Mouse (Mus musculus) T-helper 2 cell (primary cell): ENCODE results near the gene Rps2.
"Not testable (repeated sequence)": the region's sequence is repeated elsewhere in the genome, so short reads cannot be mapped to it uniquely, and the experiment has no call there.

Source experiments
- in situ Hi-C: fragments of 300-600 bp; cut with MboI, MseI; formaldehyde crosslinking; loops from one replicate; pipeline ENCODE4 v1.15.1; 2025; ENCODE audit warnings: high pct_unique_total_duplicates

Gene Rps2

GRCm38 (mm10) chr17:24717943-24718342, at the start of gene Rps2, which contains the start of gene Rnf151:
Rps2 (plus strand) TSS chr17:24718116.
Rnf151 (minus strand) TSS chr17:24718063.
- in situ Hi-C loops: no loop called here

DNA sequence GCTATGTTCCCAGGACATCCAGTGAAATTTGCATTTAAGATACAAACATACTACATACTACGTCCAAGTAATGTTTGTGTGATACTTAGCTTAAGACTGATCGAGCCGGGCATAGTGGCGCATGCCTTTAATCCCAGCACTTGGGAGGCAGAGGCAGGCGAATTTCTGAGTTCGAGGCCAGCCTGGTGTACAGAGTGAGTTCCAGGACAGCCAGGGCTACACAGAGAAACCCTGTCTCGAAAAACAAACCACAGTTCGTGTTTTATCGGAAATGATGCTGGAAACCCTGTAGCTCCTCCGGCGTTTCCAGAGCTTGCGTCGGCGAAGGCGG, 48.7 kb upstream of the Rps2 start:
- in situ Hi-C loops: not testable (repeated sequence)

GRCm38 (mm10) chr17:24669545-24670245, 48.2 kb upstream of the Rps2 start, which contains the start of gene Zfp598:
Zfp598 (plus strand) TSS chr17:24669687.
- in situ Hi-C loops: no loop called here

DNA sequence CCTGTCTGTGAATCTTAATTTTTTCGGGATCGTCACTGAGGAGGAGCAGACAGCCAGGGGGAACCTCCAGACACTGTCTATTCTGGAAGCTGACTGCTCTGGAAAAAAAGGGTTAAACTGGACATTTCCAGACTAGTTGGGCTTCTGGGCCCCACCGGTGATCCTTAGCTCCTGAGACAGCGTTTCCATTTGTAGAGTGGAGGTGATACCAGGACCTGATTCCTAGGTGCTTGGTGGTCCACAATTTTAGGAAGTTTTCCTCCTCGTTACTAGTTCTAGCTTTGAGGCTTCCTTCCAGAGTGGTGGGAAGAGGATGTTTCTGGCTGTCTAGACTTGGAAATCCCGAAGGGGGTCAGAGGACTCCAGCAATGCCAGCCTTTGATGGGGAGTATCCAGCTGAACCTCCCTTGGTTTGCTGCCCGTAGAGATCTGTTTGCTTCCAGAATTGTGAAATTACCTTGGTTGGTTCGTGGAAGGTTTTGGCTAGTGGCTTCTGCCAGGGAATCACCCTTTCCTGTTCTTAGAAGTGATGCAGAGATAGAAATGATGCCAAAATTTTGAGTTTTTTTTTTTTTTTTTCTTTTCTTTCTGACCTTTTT, 47.6 kb upstream of the Rps2 start:
- in situ Hi-C loops: no loop called here

GRCm38 (mm10) chr17:24671346-24671745, 46.6 kb upstream of the Rps2 start:
- in situ Hi-C loops: no loop called here

DNA sequence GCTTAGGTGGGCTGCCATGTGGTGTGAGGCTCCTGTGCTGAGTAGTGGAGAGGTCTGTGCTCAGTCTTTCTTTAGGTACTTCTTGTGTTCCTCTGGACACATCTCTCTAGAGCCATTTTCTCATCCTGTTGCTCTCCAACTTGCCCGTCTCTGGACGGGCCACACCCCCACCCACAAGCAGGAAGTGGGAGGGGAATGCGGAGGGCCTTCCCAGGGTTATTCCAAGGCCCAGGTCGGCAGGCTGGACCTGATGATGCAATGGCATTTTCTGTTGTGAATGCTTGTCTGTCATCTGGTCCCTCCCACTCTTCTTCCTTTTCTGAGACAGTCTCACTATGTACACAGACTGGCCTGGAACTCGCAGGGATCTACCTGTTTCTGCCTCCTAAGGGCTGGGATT, 45.8 kb upstream of the Rps2 start:
- in situ Hi-C loops: no loop called here

GRCm38 (mm10) chr17:24674277-24674676, 43.6 kb upstream of the Rps2 start:
- in situ Hi-C loops: no loop called here

DNA sequence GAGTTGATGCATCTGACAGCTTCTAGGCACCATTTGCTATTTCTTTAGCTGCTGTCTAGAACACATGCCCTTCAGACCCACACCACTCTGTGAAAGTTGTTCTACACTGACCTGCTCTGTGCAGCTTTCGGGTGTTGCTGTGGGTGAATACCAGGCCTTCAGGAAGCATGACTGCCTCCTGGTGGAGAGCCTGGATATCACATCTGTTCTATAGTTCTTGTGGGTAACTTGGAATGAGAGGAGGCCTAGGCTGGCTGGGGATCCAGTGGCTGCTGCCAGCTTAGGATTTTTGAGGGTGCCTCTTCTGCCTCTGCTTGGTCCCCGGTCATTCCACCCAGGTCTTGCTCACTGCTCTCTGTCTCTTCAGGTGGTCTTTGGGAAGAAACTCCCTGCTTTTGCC, 41.7 kb upstream of the Rps2 start:
- in situ Hi-C loops: no loop called here

DNA sequence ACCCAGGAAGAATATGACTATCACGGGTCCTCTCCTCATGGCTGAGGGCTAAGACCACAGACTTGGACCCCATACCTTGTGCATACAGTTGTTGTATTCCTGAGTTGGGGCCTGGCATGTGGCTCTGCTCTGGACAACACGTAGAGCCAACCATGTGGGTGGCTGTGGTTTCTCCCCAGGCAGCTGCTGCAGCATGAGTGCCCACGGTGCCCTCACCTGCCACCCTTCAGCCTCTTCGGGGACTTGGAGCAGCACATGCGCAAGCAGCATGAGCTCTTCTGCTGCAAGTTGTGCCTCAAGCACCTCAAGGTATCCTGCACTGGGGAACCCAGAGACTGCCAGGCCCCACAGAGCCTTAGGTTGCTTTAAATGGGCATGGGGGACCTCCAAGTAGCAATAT, 41.0 kb upstream of the Rps2 start:
- in situ Hi-C loops: no loop called here

GRCm38 (mm10) chr17:24677500-24678080, 40.3 kb upstream of the Rps2 start:
- in situ Hi-C loops: no loop called here

- in situ Hi-C loops: no loop called here
These were observed 31.4 kb upstream of the Rps2 start for GRCm38 (mm10) chr17:24686514-24686913.

GRCm38 (mm10) chr17:24687146-24687595, 30.7 kb upstream of the Rps2 start:
- in situ Hi-C loops: no loop called here

DNA sequence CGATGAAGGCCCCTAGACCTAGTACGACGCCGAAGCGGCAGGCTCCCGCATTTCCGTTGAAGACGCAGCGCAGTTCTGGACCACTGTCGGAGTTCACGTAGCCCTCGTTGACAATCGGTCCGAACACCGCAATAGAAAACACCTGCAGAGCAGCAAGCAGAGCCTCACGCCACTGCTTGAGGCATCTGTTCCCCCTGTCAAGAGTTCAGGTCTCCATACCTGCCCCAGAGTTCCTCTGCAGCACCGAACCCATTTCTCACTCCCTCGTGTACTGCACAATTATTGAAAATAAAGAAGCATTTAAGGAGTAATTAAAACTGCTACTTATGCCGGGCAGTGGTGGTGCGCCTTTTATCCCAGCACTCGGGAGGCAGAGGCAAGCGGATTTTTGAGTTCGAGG, 30.3 kb upstream of the Rps2 start:
- in situ Hi-C loops: no loop called here

- in situ Hi-C loops: no loop called here
These were observed 28.4 kb upstream of the Rps2 start, which contains the start of gene Syngr3 for GRCm38 (mm10) chr17:24689251-24690081. Syngr3 (minus strand) TSS chr17:24689955.

DNA sequence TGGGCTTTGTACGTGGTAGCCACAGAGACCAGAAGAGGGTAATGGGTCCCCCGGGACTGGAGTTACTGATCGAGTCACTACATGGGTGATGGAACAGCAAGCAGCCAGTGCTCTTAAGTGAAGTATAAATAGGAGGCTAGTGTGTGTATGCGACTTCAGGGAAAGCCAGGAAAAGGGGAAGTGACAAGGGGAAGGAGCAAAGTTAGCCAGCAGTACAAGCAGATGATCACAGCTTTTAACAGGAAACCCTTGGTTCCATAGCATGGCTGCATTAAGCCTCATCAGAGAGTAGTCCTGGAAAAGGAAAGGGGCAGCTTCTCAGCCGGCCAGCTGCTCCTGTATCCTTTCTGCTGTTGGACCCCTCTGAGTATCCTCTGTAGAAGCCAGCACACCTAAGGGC, 25.5 kb upstream of the Rps2 start:
- in situ Hi-C loops: no loop called here

DNA sequence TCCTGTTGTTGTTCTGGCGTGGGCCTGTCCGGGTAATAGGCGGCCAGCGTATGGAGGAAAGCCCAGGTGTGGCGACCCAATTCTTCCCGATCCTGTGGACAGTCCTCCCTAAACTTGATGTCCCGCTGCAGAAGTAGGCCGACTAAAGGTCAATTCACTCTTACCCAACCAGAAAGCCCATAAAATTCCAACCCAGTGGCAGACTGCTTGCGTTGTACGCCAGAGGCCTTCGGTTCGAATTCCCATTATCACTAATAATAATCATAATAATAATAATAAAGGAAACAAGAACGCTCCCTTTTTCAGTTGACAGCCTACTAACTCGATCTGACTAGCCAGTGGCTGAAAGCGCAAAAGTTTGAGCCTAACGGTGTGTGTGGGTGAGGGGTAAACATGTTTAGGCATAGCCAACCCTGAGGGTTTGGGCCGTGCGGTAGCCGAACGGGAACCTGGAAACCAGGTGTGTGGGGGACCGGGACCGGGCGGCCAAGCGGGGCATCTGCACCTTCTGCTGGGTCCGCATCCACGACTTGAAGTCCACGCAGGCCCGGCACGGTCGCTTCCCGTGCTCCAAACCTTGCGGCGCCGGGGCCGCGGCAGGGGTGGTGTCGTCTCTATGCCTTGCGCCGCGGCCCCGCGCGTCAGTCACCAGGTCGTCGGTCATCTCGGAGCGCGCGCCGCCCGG, 22.4 kb upstream of the Rps2 start:
- in situ Hi-C loops: no loop called here

DNA sequence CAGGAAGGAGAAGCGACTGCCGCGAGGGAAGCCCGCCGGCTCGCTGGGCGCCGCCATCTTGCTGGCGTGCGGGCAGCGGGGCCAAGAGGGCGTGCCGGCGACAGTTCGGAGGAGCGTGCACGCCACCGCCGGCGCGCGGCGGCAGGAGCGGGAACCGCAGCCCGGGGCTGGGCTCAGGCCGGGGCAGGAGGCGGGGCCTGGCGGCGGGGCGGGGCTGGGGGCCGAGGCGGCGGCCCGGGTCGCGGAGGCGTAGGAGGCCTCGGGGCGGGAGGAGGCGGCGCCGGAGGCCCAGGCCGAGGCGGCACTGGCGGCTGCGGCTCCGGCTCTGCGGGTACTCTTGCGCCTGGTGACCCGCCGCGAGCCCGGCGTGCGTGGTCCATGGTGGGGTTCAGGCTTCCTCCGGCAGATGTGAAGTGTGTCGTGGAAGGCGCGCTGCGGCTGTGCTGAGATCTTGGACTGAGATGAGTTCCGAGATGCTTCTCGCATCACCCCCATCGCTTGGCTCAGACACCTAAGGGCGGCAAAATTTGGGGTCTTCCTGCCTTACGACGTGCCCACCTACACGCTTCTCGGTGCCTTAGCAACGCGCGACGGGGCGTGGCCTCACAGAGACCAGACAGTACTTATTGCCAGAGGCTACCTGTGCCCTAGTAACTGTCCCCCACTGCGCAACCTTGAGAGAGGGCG, 21.8 kb upstream of the Rps2 start, which contains the start of the genes Gfer and Noxo1:
Gene Gfer, minus strand, starts transcription at position 146 of the 687 bp plus-strand sequence.
Gene Noxo1, plus strand, starts transcription at position 224 of the 687 bp plus-strand sequence.
- in situ Hi-C loops: no loop called here

DNA sequence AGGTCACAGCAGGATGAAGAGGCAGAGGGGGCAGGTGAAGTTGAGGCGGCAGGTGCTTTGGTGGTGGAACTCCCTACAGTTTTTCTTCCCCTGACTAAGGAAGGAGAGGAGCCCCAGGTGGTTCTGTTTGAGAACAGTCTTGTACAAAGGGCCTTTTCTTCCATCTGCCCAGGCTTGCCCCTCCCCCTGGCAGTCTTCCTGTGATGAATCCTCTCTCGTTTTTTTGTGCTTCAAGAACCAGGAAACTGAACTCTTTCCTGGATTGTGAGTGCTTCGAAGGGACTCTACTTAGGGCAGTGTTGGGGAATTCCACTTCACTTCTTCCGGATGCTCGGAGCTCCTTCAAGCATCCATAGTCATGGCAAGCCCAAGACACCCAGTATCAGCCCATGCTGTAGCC, 19.9 kb upstream of the Rps2 start:
- in situ Hi-C loops: no loop called here

DNA sequence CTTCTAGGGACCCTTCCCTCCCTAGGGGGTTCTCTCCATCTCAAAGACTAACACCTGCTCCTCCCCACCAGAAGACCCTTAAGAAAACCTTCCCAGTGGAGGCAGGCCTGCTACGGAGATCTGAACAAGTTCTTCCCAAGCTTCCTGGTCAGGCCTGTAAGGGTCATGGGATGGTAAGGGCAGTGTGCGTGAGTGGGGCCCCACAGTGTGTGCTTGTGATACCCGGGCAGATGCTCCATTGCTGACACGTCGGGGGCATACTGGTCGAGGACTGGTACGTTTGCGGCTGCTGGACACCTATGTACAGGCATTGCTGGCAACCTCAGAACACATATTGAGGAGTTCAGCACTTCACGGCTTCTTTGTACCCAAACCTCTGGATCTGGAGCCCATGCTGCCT, 19.2 kb upstream of the Rps2 start:
- in situ Hi-C loops: no loop called here

DNA sequence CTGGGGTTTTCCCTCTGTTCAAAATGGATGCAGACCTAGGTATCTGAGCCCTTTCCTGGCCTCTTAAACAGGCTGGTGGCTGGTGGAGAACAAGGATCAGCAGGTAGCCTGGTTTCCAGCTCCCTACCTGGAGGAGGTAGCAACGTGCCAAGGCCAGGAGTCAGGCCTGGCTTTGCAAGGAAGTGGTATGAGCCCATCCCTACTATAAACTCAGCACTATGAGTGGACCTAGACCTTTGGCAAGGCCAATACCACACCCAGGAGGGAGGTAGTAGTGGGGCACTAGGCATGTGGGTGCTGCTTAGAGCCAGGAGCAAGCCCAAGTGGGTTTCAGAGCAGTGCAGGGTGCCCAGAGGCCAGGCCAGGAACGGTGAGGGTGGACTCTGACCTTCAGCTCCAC, 18.4 kb upstream of the Rps2 start:
- in situ Hi-C loops: no loop called here

DNA sequence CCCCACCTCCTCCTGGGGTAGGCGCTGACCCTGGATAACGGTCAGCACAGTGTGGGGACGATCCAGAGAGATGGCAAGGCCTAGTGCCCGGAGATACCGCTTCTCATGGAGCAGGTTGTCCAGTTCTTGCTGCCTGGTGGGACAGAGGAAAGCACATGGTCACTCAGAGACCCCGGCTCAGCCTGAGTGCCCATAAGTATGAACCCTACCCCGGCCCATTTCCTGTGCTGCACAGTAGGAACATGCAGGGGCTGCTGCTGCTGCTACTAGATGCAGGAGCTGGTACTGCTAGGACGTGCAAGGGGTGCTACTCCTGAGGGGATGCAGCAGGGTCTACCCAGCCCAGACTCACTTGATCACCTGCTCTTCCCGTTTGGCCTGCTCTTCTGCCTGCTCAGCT, 16.7 kb upstream of the Rps2 start:
- in situ Hi-C loops: no loop called here
